Mouse (Mus musculus) MEL (cell line): ENCODE measurements around the gene Birc5.

Experiments used
- CHD1 ChIP-seq: IDR thresholded peaks from 2 replicates; pipeline ENCODE4 v1.6.1; 2012; ENCODE audit warnings: low read depth, mild to moderate bottlenecking, inconsistent platforms, low read length, improper control_type of control experiment
- CHD2 ChIP-seq: IDR thresholded peaks from 2 replicates; pipeline ENCODE4 v1.6.1; 2011; ENCODE audit warnings: low read length, improper control_type of control experiment
- GABPA ChIP-seq: IDR thresholded peaks from 2 replicates; pipeline ENCODE4 v1.6.1; 2012; ENCODE audit warnings: low read depth, mild to moderate bottlenecking, inconsistent platforms, low read length, improper control_type of control experiment, moderate library complexity
- GATA1 ChIP-seq: IDR thresholded peaks from 2 replicates; pipeline ENCODE4 v1.6.1; 2011; ENCODE audit warnings: low read depth, low read length, improper control_type of control experiment
- POLR2A ChIP-seq, 2 experiments: IDR thresholded peaks; 2 replicates each; pipeline ENCODE4 v1.6.1; 2011 to 2012; ENCODE audit warnings: low read length in 2 of 2, mild to moderate bottlenecking in 2 of 2, control low read depth in 1 of 2, improper control_type of control experiment in 1 of 2, low read depth in 1 of 2, moderate library complexity in 1 of 2; ENCODE audit not compliant: control insufficient read depth in 1 of 2, insufficient read depth in 1 of 2, poor library complexity in 1 of 2

DNA sequence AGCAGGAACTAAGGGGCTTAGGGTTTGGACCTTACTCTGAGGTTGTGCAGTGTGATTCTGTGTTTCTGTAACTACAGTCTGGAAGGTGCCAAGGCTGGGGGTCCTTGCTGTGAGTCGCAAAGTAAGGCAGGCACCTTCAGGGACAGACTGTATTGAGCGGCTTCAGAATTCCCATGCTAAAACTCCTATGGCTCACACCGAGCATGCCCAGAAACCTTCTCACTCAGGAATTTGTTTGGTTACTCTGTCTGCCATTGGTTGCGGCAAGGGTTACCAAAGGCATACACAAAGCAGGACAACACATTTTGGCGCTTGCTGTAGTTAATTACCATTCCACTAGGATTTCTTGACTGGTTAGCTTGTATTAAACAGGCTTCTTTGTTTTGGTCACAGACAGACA, 22.9 kb upstream of the Birc5 start:
- TF ChIP-seq CHD1 (no peak), POLR2A (IDR thresholded peaks at IDR 0.05; ENCODE audit: control insufficient read depth in 1 of 2, insufficient read depth in 1 of 2, low read depth in 1 of 2, low read length in 2 of 2, poor library complexity in 1 of 2) (no peak), GABPA (no peak), GATA1 (no peak), CHD2 (no peak)
